Comparison of ENCODE assay signal across 8 mouse cellular contexts in the genomic region with DNA sequence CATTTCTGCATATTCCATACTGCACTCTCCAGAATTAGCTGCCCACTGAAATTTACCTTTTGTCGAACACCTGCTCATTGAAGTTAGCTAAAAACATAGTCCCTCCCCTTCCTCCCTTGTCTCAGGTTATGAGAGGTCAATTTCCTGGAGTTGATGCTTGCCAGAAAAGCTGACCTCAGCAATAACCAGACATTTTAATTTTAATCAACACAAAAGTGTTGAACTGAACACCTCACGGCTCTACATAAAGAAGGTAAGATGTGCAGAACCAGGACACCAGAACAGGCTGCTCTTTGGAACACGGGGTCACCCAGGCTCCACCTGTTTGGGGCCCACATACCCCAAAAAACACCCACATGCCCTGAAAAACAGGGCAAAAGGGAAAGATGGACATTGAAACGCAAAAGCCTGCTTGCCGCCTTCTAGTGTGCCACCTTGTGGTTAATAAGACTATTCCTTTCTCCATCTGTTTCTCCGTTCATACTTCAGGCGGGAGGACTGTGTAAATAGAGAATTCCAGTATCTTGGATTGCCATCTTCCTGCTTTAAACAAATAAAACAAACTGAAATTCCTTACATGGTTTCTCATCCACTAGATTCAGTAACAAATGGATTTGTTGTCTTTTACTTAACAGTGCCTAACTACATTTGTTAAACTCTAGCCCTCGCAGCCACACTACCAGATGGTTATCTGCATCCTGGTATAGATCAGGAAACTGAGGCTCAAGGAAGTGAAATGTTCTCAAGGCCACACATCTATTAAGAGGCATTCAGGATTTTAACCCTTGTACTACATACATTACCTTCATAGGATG. TPM values are rescaled to one million over a fixed set of nuclear protein-coding genes. Genes with fewer than 3 reads are reported as not detected.
DNase-seq lines count a peak whose midpoint lies in the region; ATAC-seq lines count a peak whose summit lies in the region.

No protein-coding gene starts in this region.

- 30% methylated on average over 8 of the region's 8 CpGs for WGBS in kidney, embryonic 16.5 days
- WGBS in embryonic facial prominence, embryonic 15.5 days: 25% methylated on average over 8 of the region's 8 CpGs
- 36% methylated on average over 8 of the region's 8 CpGs for WGBS in neural tube, embryonic 14.5 days

- peak overlapping the region; percentile 85 for H3K4me3 ChIP-seq in kidney, embryonic 16.5 days (ENCODE audit: low read length)
- H3K4me3 ChIP-seq in embryonic facial prominence, embryonic 15.5 days (replicated peaks): peak overlapping the region; percentile 83
- H3K4me3 ChIP-seq in neural tube, embryonic 14.5 days (ENCODE audit: low read depth, low read length): peak overlapping the region; percentile 41

- no peaks in the 10 kb centered on the region for H3K27me3 ChIP-seq in kidney, embryonic 16.5 days (ENCODE audit: insufficient read depth, low read length)
- H3K27me3 ChIP-seq in embryonic facial prominence, embryonic 15.5 days: no peaks in the 10 kb centered on the region
- H3K27me3 ChIP-seq in neural tube, embryonic 14.5 days (ENCODE audit: control insufficient read depth, insufficient read depth, low read length): no peaks in the 10 kb centered on the region

- H3K9ac ChIP-seq in kidney, embryonic 16.5 days (replicated peaks; ENCODE audit: low read length): peak overlapping the region; percentile 57
- H3K9ac ChIP-seq in embryonic facial prominence, embryonic 15.5 days: peak overlapping the region; percentile 28; the same call in 1 of the 2 replicates
- H3K9ac ChIP-seq in neural tube, embryonic 14.5 days (replicated peaks; ENCODE audit: low read depth, low read length): no peak overlapping the region; the same call in 1 of the 2 replicates

- H3K36me3 ChIP-seq in kidney, embryonic 16.5 days (ENCODE audit: insufficient read depth, low read length): peaks cover 6% of the 10 kb centered on the region; the same call in 1 of the 2 replicates
- peaks cover 4% of the 10 kb centered on the region; the same call in 1 of the 2 replicates for H3K36me3 ChIP-seq in embryonic facial prominence, embryonic 15.5 days
- H3K36me3 ChIP-seq in neural tube, embryonic 14.5 days (ENCODE audit: control insufficient read depth, insufficient read depth, low read length): no peaks in the 10 kb centered on the region

- no peak for ATAC-seq in kidney, embryonic 16.5 days (ENCODE audit: low FRiP score, low TSS enrichment)
- ATAC-seq in embryonic facial prominence, embryonic 15.5 days (ENCODE audit: insufficient number of reproducible peaks, low FRiP score, low TSS enrichment, low read depth): no peak
- no peak for ATAC-seq in neural tube, embryonic 14.5 days (ENCODE audit: low read depth)

- DNase-seq in kidney, postnatal 14 days: no peak
- peak; percentile 58 for DNase-seq in Muller cell, postnatal 12 days (ENCODE audit: inconsistent ontology term)
- peak; percentile 24 to 40 for DNase-seq in kidney, postnatal 25 days
- DNase-seq in ovary, postnatal 10 days (ENCODE audit: low spot score): no peak
- DNase-seq in left cerebral cortex, adult 18-20 months (ENCODE audit: low spot score in 2 of 2): no peak

- peaks cover 14% of the 10 kb centered on the region; the same call in 1 of the 2 replicates for H3K4me1 ChIP-seq in kidney, embryonic 16.5 days (ENCODE audit: insufficient read depth, low read length)
- peaks cover 25% of the 10 kb centered on the region for H3K4me1 ChIP-seq in embryonic facial prominence, embryonic 15.5 days
- 0 out of 2 replicates have a peak, but pooled peaks cover 5% of the 10 kb centered on the region for H3K4me1 ChIP-seq in neural tube, embryonic 14.5 days (ENCODE audit: control insufficient read depth, insufficient read depth, low read length)

- no peak overlapping the region for H3K27ac ChIP-seq in kidney, embryonic 16.5 days (ENCODE audit: low read length)
- H3K27ac ChIP-seq in embryonic facial prominence, embryonic 15.5 days (replicated peaks): 0 out of 2 replicates have a peak overlapping the region, but pooled peaks have one; percentile 55
- H3K27ac ChIP-seq in neural tube, embryonic 14.5 days (ENCODE audit: low read depth, low read length): no peak overlapping the region

- H3K9me3 ChIP-seq in kidney, embryonic 16.5 days (ENCODE audit: low read length): no peaks in the 10 kb centered on the region
- no peaks in the 10 kb centered on the region for H3K9me3 ChIP-seq in embryonic facial prominence, embryonic 15.5 days (replicated peaks)
- H3K9me3 ChIP-seq in neural tube, embryonic 14.5 days (ENCODE audit: control insufficient read depth, low read length): no peaks in the 10 kb centered on the region

- peak overlapping the region; percentile 60 for H3K4me2 ChIP-seq in kidney, embryonic 16.5 days (replicated peaks; ENCODE audit: low read depth, low read length)
- peak overlapping the region; percentile 91 for H3K4me2 ChIP-seq in embryonic facial prominence, embryonic 15.5 days (replicated peaks)
- H3K4me2 ChIP-seq in neural tube, embryonic 14.5 days (ENCODE audit: low read depth, low read length): peak overlapping the region; percentile 74

RNA-seq across cellular contexts. Expression of gene Cep55, which starts 1.4 kb away (rescaled TPM):
- polyA plus RNA-seq in kidney, embryonic 16.5 days (2015; fragmentation: Nextera tagmentation; extraction: Ambion mirVana): 28.2 and 30.3 TPM in 2 replicates
- 17.6 and 18.1 TPM in 2 replicates for polyA plus RNA-seq in embryonic facial prominence, embryonic 15.5 days (2015; fragmentation: Nextera tagmentation; extraction: Ambion mirVana)
- 2.7 and 2.8 TPM in 2 replicates for polyA plus RNA-seq in neural tube, embryonic 14.5 days (2014; fragmentation: Nextera tagmentation; extraction: Ambion mirVana)
- total RNA-seq in left cerebral cortex, adult 18-20 months (2021): not detected

RNA-seq across cellular contexts. Expression of gene Myof, which starts 10.1 kb away (rescaled TPM):
- 20.9 and 21.0 TPM in 2 replicates for polyA plus RNA-seq in kidney, embryonic 16.5 days (2015; fragmentation: Nextera tagmentation; extraction: Ambion mirVana)
- 16.2 and 17.4 TPM in 2 replicates for polyA plus RNA-seq in embryonic facial prominence, embryonic 15.5 days (2015; fragmentation: Nextera tagmentation; extraction: Ambion mirVana)
- polyA plus RNA-seq in neural tube, embryonic 14.5 days (2014; fragmentation: Nextera tagmentation; extraction: Ambion mirVana): 0.74 and 4.0 TPM in 2 replicates
- total RNA-seq in left cerebral cortex, adult 18-20 months (2021): 1 to 10 TPM; 5.3 TPM

RNA-seq across cellular contexts. Expression of gene Ffar4, which starts 43.4 kb away (rescaled TPM):
- polyA plus RNA-seq in kidney, embryonic 16.5 days (2015; fragmentation: Nextera tagmentation; extraction: Ambion mirVana): 1.3 and 1.4 TPM in 2 replicates
- polyA plus RNA-seq in embryonic facial prominence, embryonic 15.5 days (2015; fragmentation: Nextera tagmentation; extraction: Ambion mirVana): 0.12 and 0.32 TPM in 2 replicates
- 0.43 TPM in 1 of 2 replicates, not detected in the other for polyA plus RNA-seq in neural tube, embryonic 14.5 days (2014; fragmentation: Nextera tagmentation; extraction: Ambion mirVana)
- total RNA-seq in left cerebral cortex, adult 18-20 months (2021): not detected

Comparison
In these comparisons a context has a peak if more than half of its experiments do, and no peak if none do; other contexts are left out.
1. DNase-seq: peak in Muller cell, postnatal 12 days (single experiment) and kidney, postnatal 25 days (2 of 2); none in kidney, postnatal 14 days (single experiment), ovary, postnatal 10 days (single experiment) and left cerebral cortex, adult 18-20 months (0 of 2).
2. Peak in every context shown above with its lines, with median percentiles within 50 percentile points of each other: H3K4me2 ChIP-seq and H3K4me3 ChIP-seq.